In genomic region chr12:83471760-83472159, GRCm38 (mm10) we compare ENCODE assay signal across 20 mouse cellular contexts. TPM values are rescaled to one million over a fixed set of nuclear protein-coding genes. Genes with fewer than 3 reads are reported as not detected.
"Had no signal": no experiment of that assay in that cellular context is flagged by ENCODE, and none has a peak within 500 bp of the region (broad histone marks: within the 10 kb centered on the region; RNA-seq: fewer than 3 reads in every experiment).

No protein-coding gene starts in this region.

- H3K27me3 ChIP-seq: limb, embryonic 15.5 days; midbrain, embryonic 12.5 days; midbrain, embryonic 15.5 days; neural tube, embryonic 12.5 days; neural tube, embryonic 15.5 days had no signal

- H3K4me3 ChIP-seq: limb, embryonic 15.5 days; midbrain, embryonic 12.5 days; midbrain, embryonic 15.5 days; neural tube, embryonic 12.5 days; neural tube, embryonic 15.5 days had no signal

- ATAC-seq: liver, postnatal 0 days; midbrain, embryonic 15.5 days had no signal

- H3K4me2 ChIP-seq: limb, embryonic 15.5 days; liver, embryonic 11.5 days; midbrain, embryonic 12.5 days; midbrain, embryonic 15.5 days; neural tube, embryonic 12.5 days; neural tube, embryonic 15.5 days had no signal

- DNase-seq: kidney, adult 9 months; kidney, postnatal 14 days; kidney, postnatal 4 days; left cerebral cortex, postnatal 4 days; liver, postnatal 0 days; right cerebral cortex, adult 18-20 months; right cerebral cortex, postnatal 14 days; right cerebral cortex, postnatal 4 days; thymus, adult 2 months; thymus, postnatal 14 days; thymus, postnatal 4 days had no signal

- H3K27ac ChIP-seq: limb, embryonic 15.5 days; liver, embryonic 14.5 days; macrophage; midbrain, embryonic 12.5 days; midbrain, embryonic 15.5 days; neural tube, embryonic 12.5 days; neural tube, embryonic 15.5 days; stomach, postnatal 0 days had no signal

- H3K9ac ChIP-seq: limb, embryonic 15.5 days; liver, embryonic 14.5 days; liver, postnatal 0 days; midbrain, embryonic 12.5 days; midbrain, embryonic 15.5 days; neural tube, embryonic 12.5 days; neural tube, embryonic 15.5 days had no signal

- H3K36me3 ChIP-seq: limb, embryonic 15.5 days; midbrain, embryonic 12.5 days; midbrain, embryonic 15.5 days; neural tube, embryonic 12.5 days; neural tube, embryonic 15.5 days had no signal

- H3K9me3 ChIP-seq: limb, embryonic 15.5 days; midbrain, embryonic 12.5 days; midbrain, embryonic 15.5 days; neural tube, embryonic 12.5 days; neural tube, embryonic 15.5 days had no signal

RNA-seq across cellular contexts. Expression of gene Dpf3, which starts 15.8 kb away (rescaled TPM):
- polyA plus RNA-seq: macrophage had no signal
